Comparison of ENCODE assay signal across 8 mouse cellular contexts in genomic region chr3:41563211-41563931, GRCm38 (mm10). TPM values are rescaled to one million over a fixed set of nuclear protein-coding genes. Genes with fewer than 3 reads are reported as not detected.
DNase-seq lines count a peak whose midpoint lies in the region; ATAC-seq lines count a peak whose summit lies in the region.

No protein-coding gene starts in this region.

- peak overlapping the region; percentile 87 for H3K9ac ChIP-seq in intestine, embryonic 15.5 days

- peak overlapping the region; percentile 76 for H3K4me3 ChIP-seq in intestine, embryonic 15.5 days (replicated peaks)

- H3K4me1 ChIP-seq in intestine, embryonic 15.5 days (replicated peaks) = 0 out of 2 replicates have a peak, but pooled peaks cover 5% of the 10 kb centered on the region

- WGBS in intestine, embryonic 15.5 days = under 1% methylated on average over 81 of the region's 81 CpGs

- intact Hi-C loops in left cerebral cortex, postnatal 25 days (cut with DNase I) = loop anchor here (1.0 to 5.0 kb wide), 2 partner anchors 86 to 381 kb away; no protein-coding TSS in a partner anchor

- peak overlapping the region; percentile 91 for H3K4me2 ChIP-seq in intestine, embryonic 15.5 days (replicated peaks)

- H3K36me3 ChIP-seq in intestine, embryonic 15.5 days = no peaks in the 10 kb centered on the region

- ATAC-seq in intestine, embryonic 15.5 days = peak; percentile 81

- DNase-seq in adrenal gland, adult (ENCODE audit: inconsistent age in 2 of 2, low spot score in 1 of 2) = peak; percentile 89 to 96
- peak; percentile 88 for DNase-seq in embryo, embryonic 10.5 days (ENCODE audit: low spot score)
- peak; percentile 75 for DNase-seq in gastrocnemius, postnatal 25 days
- peak; percentile 71 to 77 for DNase-seq in left cerebral cortex, postnatal 25 days (ENCODE audit: low spot score in 2 of 2)
- peak; percentile 80 for DNase-seq in mesoderm, embryonic 11.5 days (ENCODE audit: low read depth, low spot score)
- DNase-seq in right cerebral cortex, postnatal 36 days (ENCODE audit: low spot score in 2 of 2) = peak; percentile 37 to 59
- DNase-seq in urinary bladder, postnatal 4 days (ENCODE audit: low spot score in 2 of 2) = peak; percentile 74 to 83

- peak overlapping the region; percentile 97 for H3K27ac ChIP-seq in intestine, embryonic 15.5 days

- H3K27me3 ChIP-seq in intestine, embryonic 15.5 days (replicated peaks) = no peaks in the 10 kb centered on the region

- H3K9me3 ChIP-seq in intestine, embryonic 15.5 days = no peaks in the 10 kb centered on the region

RNA-seq across cellular contexts. Expression of gene Jade1, which starts 7.8 kb away (rescaled TPM):
- total RNA-seq in gastrocnemius, postnatal 25 days (2021) = 10 to 100 TPM; 19.8 to 23.9 TPM
- polyA plus RNA-seq in intestine, embryonic 15.5 days (2015; fragmentation: Nextera tagmentation; extraction: Ambion mirVana) = 21.8 and 24.1 TPM in 2 replicates
- total RNA-seq in left cerebral cortex, postnatal 25 days (2021) = 10 to 100 TPM; 36.8 to 42.5 TPM

Comparison
In these comparisons a context has a peak if more than half of its experiments do, and no peak if none do; other contexts are left out.
1. Peak in every context shown above with its lines: DNase-seq, ATAC-seq, H3K4me3 ChIP-seq and H3K27ac ChIP-seq.